Mouse (Mus musculus) urinary bladder, postnatal 10 days (tissue): ENCODE results near the gene Sarnp.
"Not testable (repeated sequence)": the region's sequence is repeated elsewhere in the genome, so short reads cannot be mapped to it uniquely, and the experiment has no call there.

Experiments
- DNase-seq: peaks from one replicate; pipeline ENCODE4 v3.0.0; 2022; ENCODE audit warnings: low spot score

Sarnp gene

DNA sequence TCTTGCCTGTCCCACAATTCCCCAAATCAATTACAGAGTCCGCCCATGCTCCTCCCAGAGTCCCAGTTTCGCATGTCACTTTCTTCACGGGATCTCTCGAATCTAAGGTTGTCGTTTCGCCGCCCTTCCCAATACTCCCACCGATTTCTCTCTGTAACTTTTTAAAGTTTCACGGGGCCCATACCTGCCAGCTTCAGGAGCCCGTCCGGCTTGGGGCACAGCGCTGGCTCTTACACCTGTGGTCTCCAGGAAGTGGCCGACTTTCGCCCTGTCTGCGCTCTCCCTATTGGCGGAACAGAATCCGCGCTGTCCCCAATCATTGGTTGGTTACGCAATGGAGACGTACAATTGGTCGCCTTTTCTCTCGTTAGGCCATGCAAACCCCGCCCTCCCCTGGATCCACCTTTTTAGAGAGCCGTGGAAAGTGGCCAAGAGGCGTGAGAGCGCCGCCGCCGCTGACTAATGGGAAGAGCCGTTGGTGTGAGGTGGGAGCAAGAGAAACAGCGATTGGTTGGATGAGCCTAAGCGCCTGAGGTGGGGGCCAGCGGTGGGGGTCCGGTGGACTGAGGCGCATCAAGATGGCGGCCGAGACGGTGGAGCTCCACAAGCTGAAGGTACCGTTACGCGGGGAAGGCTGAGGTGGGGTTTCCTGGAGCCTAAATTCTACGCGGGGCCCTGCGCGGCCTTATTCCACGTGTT, 4.4 kb downstream of the Sarnp start, which contains the start of gene Ormdl2:
TSS of gene Ormdl2 (minus strand) at position 288 of the 699 bp plus-strand sequence.
- peak; percentile 89 for DNase-seq

DNA sequence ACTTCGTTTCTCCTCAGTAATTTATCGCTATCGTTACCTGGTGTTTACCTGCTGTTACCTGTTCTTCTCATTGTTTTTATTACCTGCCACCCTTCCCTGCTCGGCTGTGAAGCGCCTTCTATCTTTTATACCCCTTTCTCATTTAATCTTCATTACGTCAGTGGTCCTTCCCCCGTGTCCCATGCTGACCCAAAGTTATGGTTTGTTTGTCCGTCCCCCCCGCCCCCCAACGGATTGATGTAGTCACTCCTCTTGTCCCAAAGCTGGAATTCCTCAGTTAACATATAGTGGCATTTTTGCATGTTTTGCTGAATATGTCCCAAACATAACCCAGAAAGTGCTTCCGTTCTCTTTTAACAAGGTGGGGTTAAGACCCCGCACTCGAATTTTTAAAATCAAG, 5.0 kb downstream of the Sarnp start:
- DNase-seq: no peak

DNA sequence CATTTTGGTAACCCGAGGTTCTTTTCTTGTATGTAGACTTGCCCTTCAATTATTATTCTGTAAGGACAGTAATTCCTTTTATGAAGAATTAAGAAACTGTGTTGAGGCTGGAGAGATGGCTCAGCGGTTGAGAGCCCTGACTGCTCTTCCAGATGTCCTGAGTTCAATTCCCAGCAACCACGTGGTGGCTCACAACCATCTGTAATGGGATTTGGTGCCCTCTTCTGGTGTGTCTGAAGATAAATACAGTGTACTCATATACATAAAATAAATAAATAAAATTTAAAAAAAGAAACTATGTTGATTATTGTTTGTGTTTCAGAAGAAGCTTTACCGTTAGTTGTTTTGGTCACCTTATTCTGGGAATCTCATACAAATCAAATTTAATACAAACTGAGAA, 6.0 kb downstream of the Sarnp start:
- DNase-seq: not testable (repeated sequence)

DNA sequence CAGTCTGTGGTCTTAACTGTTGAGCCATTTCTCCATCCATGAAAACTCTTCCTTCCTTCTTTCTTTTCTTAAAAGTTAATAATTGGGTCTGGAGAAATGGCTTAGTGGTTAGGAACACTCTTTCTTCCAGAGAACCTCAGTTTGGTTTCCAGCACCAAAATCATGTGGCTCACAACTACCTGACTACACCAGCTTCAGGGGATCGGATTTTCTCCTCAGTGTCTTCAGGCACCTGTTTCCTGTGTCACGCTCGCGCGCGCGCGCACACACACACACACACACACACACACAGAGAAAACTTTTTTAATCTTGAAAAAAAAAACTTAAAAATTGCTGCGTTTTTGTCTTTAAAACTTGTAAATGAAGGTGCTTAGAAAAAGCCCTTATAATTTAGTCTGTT, 6.7 kb downstream of the Sarnp start:
- DNase-seq: no peak

DNA sequence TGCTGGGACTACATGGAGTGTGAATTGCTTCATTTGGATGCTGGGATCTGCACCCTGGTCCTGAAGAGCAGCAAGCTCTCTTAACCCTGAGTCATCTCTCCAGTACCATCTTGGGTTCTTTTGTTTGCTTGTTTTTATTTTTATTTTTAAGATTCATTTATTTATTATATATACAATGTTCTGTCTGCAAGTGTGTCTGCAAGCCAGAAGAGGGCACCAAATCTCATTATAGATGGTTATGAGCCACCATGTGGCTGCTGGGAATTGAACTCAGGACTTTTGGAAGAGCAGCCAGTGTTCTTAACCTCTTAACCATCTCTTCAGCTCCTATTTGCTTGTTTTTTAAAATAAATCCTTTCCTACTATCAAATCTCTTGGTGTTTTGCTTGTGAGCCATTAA, 20.3 kb downstream of the Sarnp start:
- DNase-seq: no peak

DNA sequence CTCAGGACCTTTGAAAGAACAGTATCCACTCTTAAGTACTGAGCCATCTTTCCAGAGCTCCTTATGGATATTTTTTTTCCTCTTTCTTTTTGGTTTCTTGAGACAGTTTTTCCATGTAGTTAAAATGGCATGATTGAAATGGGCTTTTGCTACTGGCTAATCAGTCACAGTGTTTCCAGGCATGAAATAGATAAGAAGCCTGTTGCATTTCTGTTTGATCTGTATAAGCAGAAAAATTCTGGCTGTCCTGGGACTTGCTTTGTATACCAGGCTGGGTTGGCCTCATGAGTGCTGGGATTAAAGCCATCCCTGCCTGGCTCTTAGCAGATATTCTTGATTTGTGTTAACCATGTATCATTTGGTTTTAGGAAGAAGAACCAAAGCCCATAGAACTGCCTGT, 22.3 kb downstream of the Sarnp start:
- DNase-seq: no peak

DNA sequence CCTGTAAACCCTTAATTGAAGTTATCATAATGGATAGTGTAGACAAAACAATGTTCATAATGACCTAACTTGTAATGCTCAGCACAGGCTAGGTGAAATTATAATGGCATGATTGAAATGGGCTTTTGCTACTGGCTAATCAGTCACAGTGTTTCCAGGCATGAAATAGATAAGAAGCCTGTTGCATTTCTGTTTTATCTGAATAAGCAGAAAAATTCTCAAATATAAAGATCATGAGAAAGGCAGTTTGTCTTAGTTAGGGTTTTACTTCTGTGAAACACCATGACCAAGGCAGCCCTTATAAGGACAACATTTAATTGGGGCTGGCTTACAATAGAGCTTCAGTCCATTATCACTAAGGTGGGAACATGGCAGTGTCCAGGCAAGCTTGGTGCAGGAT, 23.5 kb downstream of the Sarnp start:
- no peak for DNase-seq

DNA sequence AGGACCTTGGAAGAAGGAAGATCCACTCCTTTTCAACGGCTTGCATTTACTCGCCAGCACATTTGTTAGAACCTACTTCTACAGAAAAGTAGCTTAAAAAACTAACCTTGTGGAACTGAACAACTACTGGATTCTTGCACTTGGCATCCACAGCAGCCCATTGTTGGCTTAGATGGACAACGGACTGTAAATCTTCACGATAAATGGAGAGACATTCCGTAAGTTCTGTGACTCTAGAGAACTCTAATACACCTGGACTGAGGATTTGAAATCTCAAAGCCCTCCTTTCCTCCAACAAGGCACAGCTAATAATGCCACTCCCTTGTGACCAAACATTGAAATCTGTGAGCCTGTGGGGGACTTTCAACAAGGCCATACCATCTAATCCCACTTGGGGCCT, 26.1 kb downstream of the Sarnp start:
- DNase-seq: no peak

DNA sequence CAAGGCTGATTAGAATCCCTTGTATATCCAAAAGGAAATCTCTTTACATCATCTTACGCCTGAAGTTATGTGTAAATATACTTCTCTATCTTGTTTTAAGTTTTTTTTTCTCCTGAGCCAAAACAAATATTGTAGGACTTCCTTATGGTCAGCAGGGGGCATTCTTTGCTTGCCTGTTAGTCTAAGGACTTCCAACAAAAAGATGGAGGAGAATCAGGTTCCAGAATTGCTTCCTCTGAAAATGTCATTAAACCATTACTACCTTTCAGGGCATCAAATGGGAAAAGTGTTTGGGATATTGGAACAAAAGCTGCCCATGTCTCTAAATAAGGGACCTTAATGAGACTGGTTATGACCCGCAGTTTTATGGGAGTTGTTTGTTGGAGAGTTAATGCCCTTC, 28.4 kb downstream of the Sarnp start:
- no peak for DNase-seq

DNA sequence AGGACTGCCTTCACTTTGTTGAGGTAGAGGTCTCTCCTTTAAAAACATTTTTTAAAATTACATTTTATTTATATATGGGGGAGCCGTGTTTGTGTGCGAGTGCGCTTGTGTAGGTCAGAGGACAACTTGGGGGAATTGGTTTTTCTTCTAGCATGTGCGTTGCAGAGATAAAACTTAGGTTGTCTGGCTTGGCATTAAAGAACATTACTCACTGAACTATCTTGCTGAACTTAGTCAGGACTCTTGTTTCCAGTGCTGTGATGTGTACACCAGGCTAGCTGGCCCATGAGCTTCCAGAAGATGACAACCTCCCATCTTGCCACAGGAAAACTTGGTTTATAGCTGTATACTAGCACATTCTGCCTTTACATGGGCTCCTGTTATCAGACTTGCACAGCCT, 29.5 kb downstream of the Sarnp start:
- DNase-seq: no peak

DNA sequence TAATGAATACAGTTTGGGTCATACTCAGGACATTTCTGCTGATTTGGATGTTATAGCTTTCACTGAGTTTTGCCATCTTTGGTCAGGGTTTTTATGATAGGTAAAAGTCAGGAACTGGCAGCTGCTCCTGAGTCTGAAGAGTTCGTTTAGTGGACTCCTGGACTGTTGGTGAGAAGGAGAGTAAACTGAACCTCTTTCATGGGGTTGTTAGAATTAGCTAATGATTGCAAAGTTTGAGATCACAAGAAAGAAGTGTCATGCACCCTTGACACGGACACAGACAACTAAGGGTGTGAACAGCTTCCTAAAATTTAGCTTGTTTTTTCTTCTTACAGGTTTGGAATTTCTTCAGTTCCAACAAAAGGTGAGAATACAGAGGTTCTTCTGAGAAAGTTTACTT, 31.3 kb downstream of the Sarnp start:
- DNase-seq: no peak

DNA sequence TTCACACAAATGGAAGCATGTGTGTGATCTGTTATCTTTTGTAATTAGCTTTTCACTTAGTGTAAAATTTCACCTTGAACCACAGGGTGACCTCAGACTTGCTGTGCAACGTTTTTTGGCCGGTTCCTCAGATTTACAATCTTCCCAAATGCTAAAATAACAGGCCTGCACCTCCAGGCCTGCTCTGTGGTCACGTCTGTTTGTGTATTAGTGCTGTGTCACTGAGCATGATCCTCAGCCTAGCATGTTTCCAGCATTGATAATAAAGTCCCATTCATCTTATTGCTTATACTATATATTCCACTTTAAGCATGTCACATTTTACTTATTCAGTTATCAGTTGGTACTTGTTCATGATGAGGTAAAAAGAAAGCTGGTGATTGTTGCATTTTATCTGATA, 33.2 kb downstream of the Sarnp start:
- DNase-seq: no peak

DNA sequence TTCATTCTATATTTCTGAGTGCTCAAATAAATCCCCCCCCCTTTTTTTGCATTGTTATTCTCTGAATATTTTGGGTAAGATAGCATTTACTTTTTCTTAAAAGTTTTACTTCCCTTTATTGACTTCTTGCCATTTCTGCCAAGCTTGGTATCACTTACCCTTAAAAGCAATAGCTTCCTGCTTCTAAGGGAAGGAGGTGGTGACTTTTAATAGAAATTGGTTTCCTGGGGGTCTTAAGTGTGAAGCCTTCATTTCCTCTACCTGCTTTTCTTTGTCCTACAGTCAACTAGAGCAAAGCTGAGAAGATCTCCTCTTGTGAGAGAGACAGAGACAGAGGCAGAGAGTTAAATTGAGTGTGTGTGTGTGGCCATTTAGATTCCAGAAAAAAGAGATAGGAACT, 44.0 kb downstream of the Sarnp start:
- DNase-seq: no peak

DNA sequence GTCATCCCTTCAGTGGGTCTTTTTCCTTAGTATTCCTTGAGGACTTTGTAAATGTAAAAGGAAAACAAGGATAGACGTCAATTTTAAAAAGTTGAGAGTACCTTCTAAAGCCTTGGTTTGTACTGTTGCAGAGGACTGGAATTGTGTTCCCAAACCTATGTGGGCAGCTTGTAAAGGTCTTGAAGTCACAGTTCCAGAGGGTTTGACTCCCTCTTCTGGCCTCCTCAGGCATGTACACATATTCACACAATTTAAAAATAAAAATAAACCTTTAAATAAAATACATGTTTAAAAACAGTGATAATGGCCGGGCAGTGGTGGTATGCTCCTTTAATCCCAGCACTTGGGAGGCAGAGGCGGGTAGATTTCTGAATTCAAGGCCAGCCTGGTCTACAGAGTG, 48.9 kb downstream of the Sarnp start:
- no peak for DNase-seq

DNA sequence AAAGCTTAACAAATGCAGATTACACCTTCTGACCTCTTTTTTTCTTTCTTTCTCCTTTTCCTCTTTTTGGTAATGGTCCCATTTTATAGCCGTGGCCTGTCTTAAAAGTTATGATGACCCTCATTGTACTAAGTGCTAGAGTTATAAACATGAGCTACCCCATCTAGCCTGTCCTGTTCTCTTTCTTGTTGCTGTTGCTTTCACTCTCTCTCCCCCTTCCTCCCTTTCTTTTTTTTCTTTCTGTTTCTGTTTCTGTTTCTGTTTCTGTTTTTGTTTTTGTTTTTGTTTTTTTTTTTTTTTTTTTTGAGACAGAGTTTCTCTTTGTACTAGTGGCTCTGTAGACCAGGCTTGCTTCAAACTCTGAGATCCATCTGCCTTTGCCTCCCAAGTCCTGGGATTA, 49.4 kb downstream of the Sarnp start:
- DNase-seq: no peak

DNA sequence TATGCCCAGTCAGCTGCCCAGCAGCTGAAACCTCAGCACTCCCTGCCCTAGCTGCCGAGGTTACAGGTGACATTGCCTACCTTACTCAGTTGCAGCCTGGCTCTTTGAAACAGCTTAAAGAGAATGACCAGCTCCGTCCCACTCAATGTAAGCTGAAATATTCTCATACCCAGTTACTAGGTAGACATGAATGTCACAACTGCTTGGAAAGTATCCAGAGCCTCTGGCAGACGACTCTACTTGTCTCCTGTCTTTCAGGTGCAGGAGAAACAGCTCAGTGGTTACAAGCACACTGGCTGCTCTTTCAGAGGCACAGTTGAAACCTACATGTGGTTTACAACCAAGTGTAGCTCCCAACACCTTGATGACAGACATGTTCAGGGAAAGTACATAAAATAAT, 53.2 kb downstream of the Sarnp start:
- DNase-seq: no peak

DNA sequence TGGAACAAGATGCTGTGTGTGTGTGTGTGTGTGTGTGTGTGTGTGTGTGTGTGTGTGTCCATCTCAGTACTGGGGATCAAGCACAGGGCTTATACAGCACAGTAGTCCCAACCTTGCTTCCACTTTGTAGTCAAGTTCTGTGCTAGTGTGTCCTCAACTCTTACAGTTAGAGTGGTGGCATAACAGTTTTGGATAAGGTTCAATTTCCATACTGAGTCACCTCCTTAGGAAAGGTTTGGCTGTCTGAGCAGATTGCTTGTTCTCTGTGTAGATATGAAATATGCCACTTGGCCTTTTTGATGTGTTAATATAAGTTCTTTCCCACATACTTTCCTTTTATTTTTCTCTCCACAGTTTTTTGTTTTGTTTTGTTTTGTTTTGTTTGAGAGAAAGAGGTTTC, 61.2 kb downstream of the Sarnp start:
- no peak for DNase-seq

DNA sequence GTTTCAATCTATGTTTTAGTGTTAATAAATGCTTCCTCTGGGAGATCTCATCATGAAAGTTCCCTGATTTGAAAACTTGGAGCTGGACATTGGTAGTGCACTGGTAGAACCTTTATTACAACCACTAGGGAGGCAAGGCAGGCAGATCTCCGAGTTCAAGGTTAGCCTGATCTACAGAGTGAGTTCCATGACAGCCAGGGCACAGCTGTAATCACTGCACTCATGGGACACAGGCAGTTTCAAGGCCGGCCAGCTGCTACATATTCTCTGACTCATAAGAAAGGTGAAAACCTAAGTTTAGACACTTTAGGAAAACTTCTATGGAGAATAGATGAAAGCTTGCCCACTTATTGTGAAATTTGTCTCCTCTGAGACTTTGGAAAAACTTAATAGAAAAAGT, 61.7 kb downstream of the Sarnp start:
- DNase-seq: no peak

DNA sequence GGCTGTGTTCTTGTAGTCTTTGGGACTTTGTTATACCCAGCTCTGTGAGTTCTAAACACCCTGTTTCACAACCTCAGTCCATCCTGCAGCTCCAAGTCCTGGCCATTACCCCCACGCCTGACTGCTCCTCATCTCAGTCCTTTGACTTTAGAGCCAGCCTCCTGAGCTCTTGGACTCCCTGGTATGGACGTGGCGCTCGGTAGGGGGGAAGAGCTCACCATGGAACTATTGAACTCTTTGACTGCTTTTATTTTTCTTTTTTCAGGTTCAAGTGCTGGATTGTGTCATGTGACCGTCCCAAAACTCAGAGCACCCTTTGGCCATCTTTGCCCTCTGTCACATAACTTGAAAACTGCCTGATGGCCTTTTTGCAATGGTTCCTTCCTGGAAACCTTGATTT, 64.9 kb downstream of the Sarnp start:
- DNase-seq: no peak

DNA sequence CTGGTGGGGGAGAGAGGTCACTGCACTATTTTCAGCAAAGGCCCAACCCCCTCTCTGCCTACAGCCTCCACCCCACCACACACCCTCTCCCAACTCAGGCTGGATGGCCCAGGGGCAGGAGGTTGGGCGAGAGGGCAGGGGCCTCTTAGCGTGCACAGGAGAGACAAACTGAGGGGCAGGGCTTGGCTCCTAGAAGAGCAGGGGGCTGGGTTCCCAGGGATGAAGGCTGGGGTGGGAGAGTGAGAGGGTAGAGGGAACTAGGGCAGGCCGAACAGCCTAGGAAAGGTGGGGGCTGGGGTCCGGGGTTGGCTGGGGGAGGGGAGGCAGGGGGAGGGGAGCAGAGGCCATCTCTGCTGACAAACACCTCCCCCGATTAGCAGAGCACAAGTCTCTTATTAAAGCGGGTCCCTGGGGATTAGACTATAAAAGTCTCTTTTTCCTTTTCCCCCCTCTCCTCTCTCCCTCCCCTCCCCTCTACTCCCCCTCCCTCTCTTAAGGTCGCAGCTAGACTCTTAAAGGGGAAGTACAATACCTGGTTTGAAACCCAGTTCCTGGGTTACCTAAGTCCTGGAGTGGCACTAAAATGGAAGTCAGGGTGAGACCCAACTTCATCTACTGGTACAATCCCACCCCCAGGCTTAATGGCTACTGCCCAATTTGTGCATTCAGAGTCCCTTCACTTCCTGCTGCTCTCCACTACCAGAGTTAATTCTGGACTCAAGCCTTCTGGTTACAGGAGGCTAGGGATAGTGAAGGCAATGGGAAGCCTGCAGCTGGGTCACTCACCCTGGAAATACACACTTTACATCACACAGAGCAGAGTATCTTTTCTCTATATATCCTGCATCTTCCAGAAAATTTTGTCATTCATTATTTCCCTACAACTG, 72.1 kb downstream of the Sarnp start:
- no peak for DNase-seq

DNA sequence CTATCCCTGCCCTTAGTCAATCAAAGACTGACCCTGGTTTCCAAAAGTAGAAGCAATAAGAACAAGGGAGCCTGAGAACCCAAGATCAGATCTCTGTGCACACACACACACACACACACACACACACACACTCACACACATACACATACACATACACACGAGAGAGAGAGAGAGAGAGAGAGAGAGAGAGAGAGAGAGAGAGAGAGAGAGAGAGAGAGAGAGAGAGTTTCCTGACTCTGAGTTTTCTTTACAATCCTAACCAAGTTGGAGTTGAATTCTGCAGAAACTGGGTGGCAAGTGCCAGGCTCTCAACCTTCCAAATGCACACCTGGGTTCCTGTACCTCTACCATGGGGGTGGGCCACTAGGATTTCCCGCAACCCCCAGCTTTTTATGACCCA, 72.7 kb downstream of the Sarnp start:
- no peak for DNase-seq

DNA sequence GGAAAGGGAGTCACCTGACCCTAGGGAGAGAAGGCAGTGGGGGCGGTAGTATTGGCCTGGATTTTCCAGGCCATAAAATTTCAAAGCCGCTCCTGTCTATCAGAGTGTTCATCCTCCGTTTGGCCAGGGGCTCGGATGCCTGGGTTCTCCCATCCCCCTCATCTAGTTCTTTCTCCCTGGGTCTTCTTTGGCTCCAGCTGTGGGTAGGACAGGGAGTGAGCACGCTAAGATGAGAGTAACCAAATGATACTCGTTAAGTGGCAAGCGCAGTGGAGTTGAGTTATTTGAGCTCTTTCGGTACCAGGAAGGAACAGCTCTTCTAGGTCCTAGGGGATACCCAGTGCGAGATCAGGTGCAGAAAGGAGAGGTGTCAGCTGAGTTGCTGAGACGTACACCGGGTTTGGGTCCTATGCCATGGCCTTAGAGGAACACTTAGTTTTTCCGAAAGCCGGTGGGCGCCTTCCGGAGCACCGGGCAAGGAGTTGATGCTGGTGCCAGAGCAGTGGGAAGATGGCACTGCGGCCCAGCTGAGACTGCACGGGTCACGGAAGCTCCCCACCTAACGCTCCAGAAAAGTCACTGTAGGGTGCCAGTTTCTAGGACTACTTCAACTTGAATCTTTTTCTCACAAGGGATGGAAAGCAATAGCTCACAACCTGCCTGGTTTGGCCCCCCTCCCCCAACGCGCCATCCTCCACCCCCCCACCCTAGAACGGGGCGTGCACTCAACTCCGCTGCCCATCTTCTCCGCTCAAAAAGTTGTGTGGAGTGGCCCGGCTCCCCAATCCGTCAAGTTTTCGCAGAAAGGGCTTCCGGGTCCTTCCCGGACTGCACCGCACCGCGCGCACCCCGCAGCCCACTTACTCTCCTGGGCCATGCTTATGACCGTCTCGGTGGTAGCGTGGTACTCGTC, 73.5 kb downstream of the Sarnp start:
- DNase-seq: no peak
